Mouse (Mus musculus): ENCODE data around the gene Lrrc4.

GRCm38 (mm10) chr6:28856789-28857188, 25.2 kb upstream of the Lrrc4 start:
- no peak for TF ChIP-seq CTCF (IDR thresholded peaks at IDR 0.05; ENCODE audit: extremely low read depth, insufficient read length, insufficient replicate concordance, low read depth, low read length)
- no peak for TF ChIP-seq POLR2A (IDR thresholded peaks at IDR 0.05; ENCODE audit: low read depth, low read length)

Measured in small intestine, adult 2 months (tissue).